Mouse (Mus musculus) CD4-positive, CD25-positive, alpha-beta regulatory T cell, adult 4 months (primary cell): ENCODE data around the gene Fbxw8. TPM values are rescaled to one million over a fixed set of nuclear protein-coding genes. Genes with fewer than 3 reads are reported as not detected.

Experiments
- polyA plus RNA-seq, 2 experiments: library from polyadenylated mRNA; unstranded; fragments of 100-300 nt; shearing (Covaris generic); gene quantifications; one replicate each; pipeline ENCODE4 v1.2.1; 2017

Fbxw8 gene
- polyA plus RNA-seq, 2 experiments from 2014 or later: 3.1 to 3.3 TPM

Other genes with a start within 250 kb of the Fbxw8 start
- 10 to 100 TPM in 1 of 2 experiments, 1 to 10 TPM in 1; 7.9 to 12.5 TPM for gene Fbxo21, start 178.7 kb downstream of the Fbxw8 start, polyA plus RNA-seq
- 1 to 10 TPM; 2.9 to 7.7 TPM for gene Tesc, start 127.7 kb downstream of the Fbxw8 start, polyA plus RNA-seq
- not detected for gene Hrk, start 9.2 kb upstream of the Fbxw8 start, polyA plus RNA-seq
- not detected for gene Rnft2, start 89.7 kb upstream of the Fbxw8 start, polyA plus RNA-seq
- gene 2410131K14Rik, start 89.8 kb upstream of the Fbxw8 start, polyA plus RNA-seq: 1 to 10 TPM; 3.6 TPM